Mouse (Mus musculus): Measurements from ENCODE around the gene Osmr. TPM values are rescaled to one million over a fixed set of nuclear protein-coding genes. Genes with fewer than 3 reads are reported as not detected.

Osmr gene
- polyA plus RNA-seq (2012; rRNA removed): 0.81 and 0.85 TPM in 2 replicates

DNA sequence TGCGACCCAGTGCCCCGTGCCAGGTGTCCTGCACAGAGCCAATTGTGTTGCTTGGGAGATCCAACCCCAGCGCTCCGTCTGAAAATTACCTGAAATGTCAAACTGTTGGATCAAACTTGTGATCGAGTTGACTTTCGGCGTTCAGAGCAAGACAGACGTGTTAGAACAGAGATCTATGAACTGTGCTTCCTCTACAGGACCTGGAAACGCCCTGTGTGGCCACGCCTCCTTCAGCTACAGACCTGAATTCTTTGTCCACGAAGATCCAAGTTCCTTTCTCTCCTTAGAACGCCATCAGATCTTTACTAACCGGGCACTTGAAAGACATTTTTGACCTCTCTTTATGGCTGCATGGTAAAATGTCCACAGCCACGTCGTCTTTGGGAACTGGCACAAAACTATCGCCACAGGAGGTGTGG lies at the start of gene Osmr:
Osmr (minus strand) TSS at position 369 of the 419 bp plus-strand sequence.

Other genes with a start within 250 kb of the Osmr start
- gene Rictor, start 166.6 kb downstream of the Osmr start, polyA plus RNA-seq (2012; rRNA removed): 4.3 and 4.5 TPM in 2 replicates
- 31.3 and 33.1 TPM in 2 replicates for gene Lifr, start 215.6 kb upstream of the Osmr start, polyA plus RNA-seq (2012; rRNA removed)